Mouse (Mus musculus): ENCODE data around the gene Cd93. TPM values are rescaled to one million over a fixed set of nuclear protein-coding genes. Genes with fewer than 3 reads are reported as not detected.

Cd93 gene
- polyA plus RNA-seq, 1 experiment from 2014 or later, result 10.5 TPM

- Histone ChIP-seq H3K27me3 (replicated peaks) (no peaks in the 10 kb centered on the region), H3K9me3 (no peaks in the 10 kb centered on the region), H3K36me3 (no peaks in the 10 kb centered on the region), H3K4me1 (no peaks in the 10 kb centered on the region), H3K27ac (no peak overlapping the region), H3K9ac (no peak overlapping the region), H3K4me3 (replicated peaks) (no peak overlapping the region), H3K4me2 (no peak overlapping the region)
- no peak for ATAC-seq (ENCODE audit: insufficient read depth, low FRiP score, low read depth)
- WGBS, result 61% methylated on average over 3 of the region's 3 CpGs
Measured at GRCm38 (mm10) chr2:148467921-148468440, 24.6 kb upstream of the Cd93 start.

DNA sequence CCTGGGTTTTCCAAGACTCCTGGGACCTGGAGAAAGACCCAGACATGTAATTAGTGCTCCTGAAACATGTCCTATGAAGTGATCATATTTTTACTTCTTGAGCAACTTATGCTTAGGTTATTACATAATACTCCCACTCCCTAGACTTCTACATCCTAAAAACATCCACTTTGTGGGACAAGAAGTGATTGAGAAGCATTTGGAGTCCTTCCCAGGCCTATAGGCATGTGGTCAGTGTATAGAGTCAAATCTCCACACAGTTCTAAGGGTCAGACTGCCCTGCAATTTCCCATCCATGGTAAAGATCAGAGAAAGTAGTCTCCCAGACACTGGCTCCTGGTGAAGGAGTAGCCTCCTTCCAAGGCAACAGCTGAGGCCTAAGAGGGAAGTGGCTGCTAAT, 12.0 kb upstream of the Cd93 start:
- ATAC-seq (ENCODE audit: insufficient read depth, low FRiP score, low read depth), result no peak
- Histone ChIP-seq H3K27ac (no peak overlapping the region), H3K4me3 (replicated peaks) (no peak overlapping the region)

GRCm38 (mm10) chr2:148454014-148454542, 10.7 kb upstream of the Cd93 start:
- 80% methylated on average over 4 of the region's 4 CpGs for WGBS
- Histone ChIP-seq H3K36me3 (no peaks in the 10 kb centered on the region), H3K4me2 (no peak overlapping the region), H3K4me1 (no peaks in the 10 kb centered on the region), H3K9ac (no peak overlapping the region), H3K9me3 (no peaks in the 10 kb centered on the region), H3K27ac (no peak overlapping the region), H3K27me3 (replicated peaks) (no peaks in the 10 kb centered on the region), H3K4me3 (replicated peaks) (no peak overlapping the region)
- no peak for ATAC-seq (ENCODE audit: insufficient read depth, low FRiP score, low read depth)

More for the DNA sequence above, 12.0 kb upstream of the Cd93 start:
- H3K36me3 ChIP-seq, result no peaks in the 10 kb centered on the region
- H3K9ac ChIP-seq, result no peak overlapping the region
- H3K27me3 ChIP-seq (replicated peaks), result no peaks in the 10 kb centered on the region
- H3K9me3 ChIP-seq, result no peaks in the 10 kb centered on the region
- H3K4me2 ChIP-seq, result no peak overlapping the region
- H3K4me1 ChIP-seq, result no peaks in the 10 kb centered on the region

GRCm38 (mm10) chr2:148453061-148453460, 9.7 kb upstream of the Cd93 start:
- no peak overlapping the region for H3K27ac ChIP-seq
- no peak overlapping the region for H3K9ac ChIP-seq
- no peak overlapping the region for H3K4me2 ChIP-seq
- H3K36me3 ChIP-seq, result no peaks in the 10 kb centered on the region
- H3K27me3 ChIP-seq (replicated peaks), result no peaks in the 10 kb centered on the region
- H3K9me3 ChIP-seq, result no peaks in the 10 kb centered on the region
- no peak overlapping the region for H3K4me3 ChIP-seq (replicated peaks)
- H3K4me1 ChIP-seq, result no peaks in the 10 kb centered on the region
- whole genome bisulfite sequencing, result 89% methylated on average over 3 of the region's 3 CpGs
- no peak for ATAC-seq (ENCODE audit: insufficient read depth, low FRiP score, low read depth)

GRCm38 (mm10) chr2:148451498-148451897, 8.1 kb upstream of the Cd93 start:
- Histone ChIP-seq H3K4me3 (replicated peaks) (no peak overlapping the region), H3K27me3 (replicated peaks) (no peaks in the 10 kb centered on the region), H3K36me3 (no peaks in the 10 kb centered on the region), H3K4me2 (no peak overlapping the region), H3K27ac (no peak overlapping the region), H3K9me3 (no peaks in the 10 kb centered on the region), H3K9ac (no peak overlapping the region), H3K4me1 (no peaks in the 10 kb centered on the region)
- 73% methylated on average over 5 of the region's 5 CpGs for WGBS
- ATAC-seq (ENCODE audit: insufficient read depth, low FRiP score, low read depth), result no peak

- Histone ChIP-seq H3K4me2 (no peak overlapping the region), H3K4me1 (no peaks in the 10 kb centered on the region), H3K9me3 (no peaks in the 10 kb centered on the region), H3K36me3 (no peaks in the 10 kb centered on the region), H3K4me3 (replicated peaks) (no peak overlapping the region), H3K27me3 (replicated peaks) (no peaks in the 10 kb centered on the region), H3K27ac (no peak overlapping the region), H3K9ac (no peak overlapping the region)
- 58% methylated on average over 5 of the region's 5 CpGs for WGBS
- ATAC-seq (ENCODE audit: insufficient read depth, low FRiP score, low read depth), result no peak
Measured at GRCm38 (mm10) chr2:148450616-148451015, 7.3 kb upstream of the Cd93 start.

- Histone ChIP-seq H3K36me3 (no peaks in the 10 kb centered on the region), H3K27me3 (replicated peaks) (no peaks in the 10 kb centered on the region), H3K4me3 (replicated peaks) (no peak overlapping the region), H3K27ac (no peak overlapping the region), H3K9ac (no peak overlapping the region), H3K4me2 (no peak overlapping the region), H3K9me3 (no peaks in the 10 kb centered on the region), H3K4me1 (no peaks in the 10 kb centered on the region)
- WGBS, result 83% methylated on average over 1 of the region's 1 CpGs
- no peak for ATAC-seq (ENCODE audit: insufficient read depth, low FRiP score, low read depth)
Measured at GRCm38 (mm10) chr2:148449659-148450058, 6.3 kb upstream of the Cd93 start.

DNA sequence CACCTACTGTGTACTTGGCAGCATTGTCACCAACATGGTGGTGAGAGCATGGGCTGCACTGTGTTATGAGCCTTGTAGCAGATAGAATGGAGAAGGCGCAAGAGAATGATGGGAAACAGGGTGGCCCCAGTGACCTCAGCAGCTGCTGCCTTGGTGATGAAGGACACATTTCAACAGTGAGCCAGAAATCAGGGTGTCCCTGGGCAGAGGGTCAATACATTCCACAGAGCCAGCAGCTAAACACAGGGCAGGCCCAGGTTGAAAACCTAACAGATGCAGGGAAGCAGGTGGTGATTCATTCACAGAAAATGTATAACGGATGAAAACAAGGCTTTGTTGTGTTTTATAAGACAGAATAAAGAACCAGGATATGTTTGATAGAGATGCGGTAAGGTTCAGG, 3.1 kb upstream of the Cd93 start:
- no peak for ATAC-seq (ENCODE audit: insufficient read depth, low FRiP score, low read depth)
- 58% methylated on average over 3 of the region's 3 CpGs for WGBS
- H3K4me3 ChIP-seq (replicated peaks), result no peak overlapping the region

DNA sequence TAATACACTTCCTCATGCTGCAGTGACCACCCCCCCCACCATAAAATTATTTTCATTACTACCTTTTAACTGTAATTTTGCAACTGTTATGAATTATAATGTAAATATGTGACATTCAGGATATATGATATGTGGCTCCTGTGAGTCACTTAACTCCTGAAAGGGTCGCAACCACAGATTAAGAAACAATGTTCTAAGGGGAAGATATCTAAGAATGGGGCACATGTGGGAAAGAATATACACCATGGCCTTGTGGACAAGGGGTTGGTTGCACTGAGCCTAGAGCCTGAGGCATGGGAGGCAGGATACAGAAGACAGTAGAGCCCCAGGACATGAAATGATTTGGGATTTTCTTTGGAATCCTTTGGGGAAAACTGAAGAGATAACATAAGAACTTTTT, 2.3 kb upstream of the Cd93 start:
- no peaks in the 10 kb centered on the region for H3K9me3 ChIP-seq
- H3K27me3 ChIP-seq (replicated peaks), result no peaks in the 10 kb centered on the region
- H3K4me3 ChIP-seq (replicated peaks), result no peak overlapping the region
- no peak overlapping the region for H3K4me2 ChIP-seq
- no peak overlapping the region for H3K27ac ChIP-seq
- no peaks in the 10 kb centered on the region for H3K36me3 ChIP-seq
- H3K9ac ChIP-seq, result no peak overlapping the region
- H3K4me1 ChIP-seq, result no peaks in the 10 kb centered on the region
- 84% methylated on average over 1 of the region's 1 CpGs for WGBS
- ATAC-seq (ENCODE audit: insufficient read depth, low FRiP score, low read depth), result no peak

More for the DNA sequence above, 3.1 kb upstream of the Cd93 start:
- Histone ChIP-seq H3K9me3 (no peaks in the 10 kb centered on the region), H3K9ac (no peak overlapping the region), H3K27ac (no peak overlapping the region), H3K27me3 (replicated peaks) (no peaks in the 10 kb centered on the region), H3K4me1 (no peaks in the 10 kb centered on the region), H3K36me3 (no peaks in the 10 kb centered on the region), H3K4me2 (no peak overlapping the region)

DNA sequence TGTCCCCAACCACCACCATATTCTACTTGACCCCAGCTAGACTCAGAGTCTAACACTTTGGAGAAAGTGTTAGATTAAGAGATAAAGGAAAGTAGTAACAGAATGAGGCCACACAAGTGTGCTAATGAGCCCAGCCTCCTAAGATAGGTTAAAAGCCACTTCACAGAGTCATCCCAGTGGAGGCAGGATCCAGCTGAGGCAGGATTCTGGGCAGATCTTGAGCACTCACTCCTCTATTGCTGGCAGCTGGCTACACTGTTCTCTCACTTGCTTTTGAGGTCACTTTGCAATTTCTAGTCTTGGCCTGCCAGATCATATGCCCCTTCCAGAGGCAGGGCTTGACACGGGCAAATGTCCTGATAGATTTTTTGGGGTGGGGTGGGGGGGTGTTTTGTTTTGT, 1.1 kb upstream of the Cd93 start:
- 70% methylated on average over 1 of the region's 1 CpGs for WGBS
- H3K4me2 ChIP-seq, result no peak overlapping the region
- ATAC-seq (ENCODE audit: insufficient read depth, low FRiP score, low read depth), result no peak
- H3K27me3 ChIP-seq (replicated peaks), result no peaks in the 10 kb centered on the region
- H3K27ac ChIP-seq, result no peak overlapping the region
- H3K9me3 ChIP-seq, result no peaks in the 10 kb centered on the region
- H3K4me1 ChIP-seq, result no peaks in the 10 kb centered on the region
- H3K9ac ChIP-seq, result no peak overlapping the region
- H3K36me3 ChIP-seq, result no peaks in the 10 kb centered on the region
- no peak overlapping the region for H3K4me3 ChIP-seq (replicated peaks)

GRCm38 (mm10) chr2:148442710-148443109, 653 bp downstream of the Cd93 start:
- no peak for ATAC-seq (ENCODE audit: insufficient read depth, low FRiP score, low read depth)
- Histone ChIP-seq H3K4me1 (no peaks in the 10 kb centered on the region), H3K4me3 (replicated peaks) (peak overlapping the region; percentile 16), H3K36me3 (no peaks in the 10 kb centered on the region), H3K27me3 (replicated peaks) (no peaks in the 10 kb centered on the region), H3K4me2 (no peak overlapping the region), H3K27ac (peak overlapping the region; percentile 40; the same call in 1 of the 2 replicates), H3K9me3 (no peaks in the 10 kb centered on the region), H3K9ac (no peak overlapping the region)
- WGBS, result 84% methylated on average over 4 of the region's 4 CpGs

DNA sequence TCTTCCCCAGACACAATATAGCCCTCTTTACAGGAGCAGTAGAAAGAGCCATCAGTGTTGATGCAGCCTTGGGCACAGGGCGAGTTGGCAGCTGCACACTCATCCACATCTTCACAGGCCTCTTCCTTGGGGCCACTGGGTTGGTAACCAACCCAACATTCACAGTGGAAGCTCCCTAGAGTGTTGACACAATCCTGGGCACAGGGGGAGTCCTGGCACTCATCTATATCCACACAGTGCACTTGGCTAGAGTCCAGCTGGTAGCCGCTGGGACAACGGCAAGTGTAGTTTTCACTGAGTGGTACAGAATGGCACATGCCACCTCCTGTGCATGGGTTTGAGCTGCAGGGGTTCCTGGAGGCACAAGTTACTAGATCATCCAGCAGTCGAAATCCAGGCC, 1.2 kb downstream of the Cd93 start:
- no peaks in the 10 kb centered on the region for H3K4me1 ChIP-seq
- H3K9ac ChIP-seq, result no peak overlapping the region
- no peak for ATAC-seq (ENCODE audit: insufficient read depth, low FRiP score, low read depth)
- H3K36me3 ChIP-seq, result no peaks in the 10 kb centered on the region
- no peak overlapping the region for H3K4me2 ChIP-seq
- no peaks in the 10 kb centered on the region for H3K27me3 ChIP-seq (replicated peaks)
- 72% methylated on average over 4 of the region's 4 CpGs for WGBS
- peak overlapping the region; percentile 16 for H3K4me3 ChIP-seq (replicated peaks)
- H3K9me3 ChIP-seq, result no peaks in the 10 kb centered on the region
- H3K27ac ChIP-seq, result peak overlapping the region; percentile 36; the same call in 1 of the 2 replicates

- H3K27ac ChIP-seq, result no peak overlapping the region
- no peak overlapping the region for H3K9ac ChIP-seq
- H3K27me3 ChIP-seq (replicated peaks), result no peaks in the 10 kb centered on the region
- peak overlapping the region; percentile 16 for H3K4me3 ChIP-seq (replicated peaks)
- 84% methylated on average over 10 of the region's 10 CpGs for WGBS
- no peaks in the 10 kb centered on the region for H3K36me3 ChIP-seq
- H3K9me3 ChIP-seq, result no peaks in the 10 kb centered on the region
- ATAC-seq (ENCODE audit: insufficient read depth, low FRiP score, low read depth), result no peak
- H3K4me1 ChIP-seq, result no peaks in the 10 kb centered on the region
- H3K4me2 ChIP-seq, result no peak overlapping the region
Measured at GRCm38 (mm10) chr2:148441421-148441820, 1.9 kb downstream of the Cd93 start.
